8 mouse cellular contexts compared by ENCODE assay signal in genomic region chr4:120368663-120369062, GRCm38 (mm10). TPM values are rescaled to one million over a fixed set of nuclear protein-coding genes. Genes with fewer than 3 reads are reported as not detected.
DNase-seq lines count a peak whose midpoint lies in the region; ATAC-seq lines count a peak whose summit lies in the region.

No protein-coding gene starts in this region.

- ATAC-seq in neural tube, embryonic 15.5 days (ENCODE audit: low FRiP score): no peak
- ATAC-seq in erythroblast, adult 5-6 weeks (replicated peaks; ENCODE audit: low FRiP score, poor library complexity, severe bottlenecking): peak; percentile 55; the same call in 1 of the 2 replicates
- peak; percentile 79 to 83; a peak in 3 of 4 replicates for ATAC-seq in hematopoietic stem cell, adult 5-6 weeks (replicated peaks in 1 of 2; ENCODE audit: insufficient read depth in 1 of 2, low FRiP score in 2 of 2, low TSS enrichment in 1 of 2, low read depth in 1 of 2, poor library complexity in 2 of 2, severe bottlenecking in 2 of 2)
- ATAC-seq in activated CD4-positive, CD25-positive, alpha-beta regulatory T cell, adult 4 months: no peak

- H3K27ac ChIP-seq in neural tube, embryonic 15.5 days (replicated peaks): no peak overlapping the region
- H3K27ac ChIP-seq in limb, embryonic 10.5 days: no peak overlapping the region

- no peaks in the 10 kb centered on the region for H3K27me3 ChIP-seq in neural tube, embryonic 15.5 days (replicated peaks)
- H3K27me3 ChIP-seq in limb, embryonic 10.5 days (ENCODE audit: low read depth, poor library complexity, severe bottlenecking): peaks cover 42% of the 10 kb centered on the region

- H3K4me3 ChIP-seq in neural tube, embryonic 15.5 days (replicated peaks): no peak overlapping the region
- no peak overlapping the region for H3K4me3 ChIP-seq in limb, embryonic 10.5 days

- no peaks in the 10 kb centered on the region for H3K9me3 ChIP-seq in neural tube, embryonic 15.5 days (replicated peaks)
- H3K9me3 ChIP-seq in limb, embryonic 10.5 days (replicated peaks): no peaks in the 10 kb centered on the region

- peak; percentile 60 for DNase-seq in neural tube, embryonic 10.5 days (ENCODE audit: extremely low spot score, low spot score)
- DNase-seq in brain, adult 2 months (ENCODE audit: low read depth, low spot score): peak; percentile 82
- DNase-seq in limb, embryonic 10.5 days (ENCODE audit: low spot score): peak; percentile 72
- peak; percentile 43 for DNase-seq in retina, postnatal 7 days (ENCODE audit: low read depth, low spot score)

- WGBS in neural tube, embryonic 15.5 days: 14% methylated on average over 4 of the region's 4 CpGs
- 13% methylated on average over 4 of the region's 4 CpGs for WGBS in limb, embryonic 10.5 days

- H3K36me3 ChIP-seq in neural tube, embryonic 15.5 days: no peaks in the 10 kb centered on the region
- H3K36me3 ChIP-seq in limb, embryonic 10.5 days: no peaks in the 10 kb centered on the region

- peaks cover 46% of the 10 kb centered on the region for H3K4me1 ChIP-seq in neural tube, embryonic 15.5 days
- H3K4me1 ChIP-seq in limb, embryonic 10.5 days: peaks cover 26% of the 10 kb centered on the region

- no peak overlapping the region for H3K4me2 ChIP-seq in neural tube, embryonic 15.5 days

- no peak overlapping the region for H3K9ac ChIP-seq in neural tube, embryonic 15.5 days (replicated peaks)

RNA-seq across cellular contexts. Expression of gene Scmh1, which starts 36.4 kb away (rescaled TPM):
- 77.5 and 80.4 TPM in 2 replicates for polyA plus RNA-seq in neural tube, embryonic 15.5 days (2015; fragmentation: Nextera tagmentation; extraction: Ambion mirVana)
- total RNA-seq in erythroblast, adult 5-6 weeks (2015; ENCODE audit: low replicate concordance): 7.3 and 9.8 TPM in 2 replicates
- 3.2 and 4.7 TPM in 2 replicates for total RNA-seq in erythroblast, adult 5-6 weeks (2017; ENCODE audit: low replicate concordance)
- 22.8 and 24.0 TPM in 2 replicates for total RNA-seq in hematopoietic stem cell, adult 5-6 weeks (2017)
- 35.8 and 38.5 TPM in 2 replicates for polyA plus RNA-seq in limb, embryonic 10.5 days (2016; fragmentation: Nextera tagmentation; extraction: Ambion mirVana)
- 1 to 10 TPM; 6.9 to 8.5 TPM for polyA plus RNA-seq in activated CD4-positive, CD25-positive, alpha-beta regulatory T cell, adult 4 months (2017; shearing (Covaris generic))

Comparison
In these comparisons a context has a peak if more than half of its experiments do, and no peak if none do; other contexts are left out.
1. ATAC-seq: peak in erythroblast, adult 5-6 weeks (single experiment) and hematopoietic stem cell, adult 5-6 weeks (2 of 2); none in neural tube, embryonic 15.5 days (single experiment) and activated CD4-positive, CD25-positive, alpha-beta regulatory T cell, adult 4 months (single experiment).
2. Peak in every context shown above with its lines, with median percentiles within 50 percentile points of each other: DNase-seq.